Mouse (Mus musculus): ENCODE data around the gene Fmnl1. TPM values are rescaled to one million over a fixed set of nuclear protein-coding genes. Genes with fewer than 3 reads are reported as not detected.
"Not testable (repeated sequence)": the region's sequence is repeated elsewhere in the genome, so short reads cannot be mapped to it uniquely, and the experiment has no call there.

Fmnl1 gene
- polyA plus RNA-seq, 1 experiment from 2014 or later = 1.7 TPM

- WGBS = 25% methylated on average over 6 of the region's 6 CpGs
- Histone ChIP-seq H3K36me3 (peaks cover 23% of the 10 kb centered on the region; the same call in 1 of the 2 replicates), H3K4me3 (peak overlapping the region; percentile 47), H3K27ac (no peak overlapping the region), H3K4me2 (replicated peaks) (peak overlapping the region; percentile 93), H3K9me3 (peaks cover 4% of the 10 kb centered on the region; the same call in 1 of the 2 replicates), H3K4me1 (peaks cover 10% of the 10 kb centered on the region), H3K27me3 (replicated peaks) (peaks cover 9% of the 10 kb centered on the region), H3K9ac (peak overlapping the region; percentile 52)
- ATAC-seq (ENCODE audit: low FRiP score, low read depth) = peak; percentile 37; the same call in 1 of the 2 replicates
Measured at GRCm38 (mm10) chr11:103218517-103218901, 47.6 kb downstream of the Fmnl1 start.

- Histone ChIP-seq H3K4me1 (peaks cover 10% of the 10 kb centered on the region), H3K36me3 (peaks cover 30% of the 10 kb centered on the region), H3K27me3 (replicated peaks) (peaks cover 9% of the 10 kb centered on the region), H3K9ac (no peak overlapping the region), H3K4me2 (replicated peaks) (no peak overlapping the region), H3K9me3 (no peaks in the 10 kb centered on the region), H3K27ac (no peak overlapping the region), H3K4me3 (no peak overlapping the region)
- no peak for ATAC-seq (ENCODE audit: low FRiP score, low read depth)
- 93% methylated on average over 5 of the region's 5 CpGs for WGBS
Measured at GRCm38 (mm10) chr11:103219259-103219658, 48.4 kb downstream of the Fmnl1 start.

- H3K4me1 ChIP-seq = peaks cover 10% of the 10 kb centered on the region
- H3K27me3 ChIP-seq (replicated peaks) = peaks cover 9% of the 10 kb centered on the region
- no peak for ATAC-seq (ENCODE audit: low FRiP score, low read depth)
- no peak overlapping the region for H3K9ac ChIP-seq
- H3K4me3 ChIP-seq = no peak overlapping the region
- H3K4me2 ChIP-seq (replicated peaks) = no peak overlapping the region
- no peaks in the 10 kb centered on the region for H3K9me3 ChIP-seq
- H3K27ac ChIP-seq = no peak overlapping the region
- peaks cover 37% of the 10 kb centered on the region for H3K36me3 ChIP-seq
- WGBS = 88% methylated on average over 4 of the region's 4 CpGs
Measured at GRCm38 (mm10) chr11:103219995-103220394, 49.1 kb downstream of the Fmnl1 start.

GRCm38 (mm10) chr11:103221437-103221836 lies 50.5 kb downstream of the Fmnl1 start:
- Histone ChIP-seq H3K4me2 (replicated peaks) (no peak overlapping the region), H3K4me1 (peaks cover 10% of the 10 kb centered on the region), H3K36me3 (peaks cover 50% of the 10 kb centered on the region), H3K27ac (no peak overlapping the region), H3K9me3 (no peaks in the 10 kb centered on the region), H3K4me3 (no peak overlapping the region), H3K9ac (no peak overlapping the region), H3K27me3 (replicated peaks) (peaks cover 7% of the 10 kb centered on the region)
- 91% methylated on average over 6 of the region's 6 CpGs for whole genome bisulfite sequencing
- ATAC-seq (ENCODE audit: low FRiP score, low read depth) = no peak

- WGBS = 90% methylated on average over 4 of the region's 4 CpGs
Measured at GRCm38 (mm10) chr11:103222718-103223117, 51.8 kb downstream of the Fmnl1 start.

GRCm38 (mm10) chr11:103223444-103223843 lies 52.5 kb downstream of the Fmnl1 start:
- Histone ChIP-seq H3K27ac (no peak overlapping the region), H3K4me3 (no peak overlapping the region), H3K27me3 (replicated peaks) (no peaks in the 10 kb centered on the region), H3K9me3 (no peaks in the 10 kb centered on the region), H3K36me3 (peaks cover 65% of the 10 kb centered on the region), H3K9ac (no peak overlapping the region), H3K4me1 (peaks cover 3% of the 10 kb centered on the region), H3K4me2 (replicated peaks) (no peak overlapping the region)
- ATAC-seq (ENCODE audit: low FRiP score, low read depth) = no peak
- WGBS = 91% methylated on average over 10 of the region's 10 CpGs

More at GRCm38 (mm10) chr11:103222718-103223117, 51.8 kb downstream of the Fmnl1 start:
- H3K4me2 ChIP-seq (replicated peaks); H3K4me1 ChIP-seq; H3K4me3 ChIP-seq; H3K9me3 ChIP-seq; H3K27ac ChIP-seq; H3K27me3 ChIP-seq (replicated peaks); H3K9ac ChIP-seq; ATAC-seq (ENCODE audit: low FRiP score, low read depth): not testable (repeated sequence)
- peaks cover 63% of the 10 kb centered on the region for H3K36me3 ChIP-seq

GRCm38 (mm10) chr11:103223951-103224456 lies 53.1 kb downstream of the Fmnl1 start:
- no peak for ATAC-seq (ENCODE audit: low FRiP score, low read depth)
- Histone ChIP-seq H3K36me3 (peaks cover 67% of the 10 kb centered on the region), H3K27ac (no peak overlapping the region), H3K9ac (no peak overlapping the region), H3K4me3 (no peak overlapping the region), H3K9me3 (no peaks in the 10 kb centered on the region), H3K4me1 (no peaks in the 10 kb centered on the region), H3K27me3 (replicated peaks) (no peaks in the 10 kb centered on the region), H3K4me2 (replicated peaks) (no peak overlapping the region)
- WGBS = 67% methylated on average over 18 of the region's 18 CpGs

GRCm38 (mm10) chr11:103229608-103230007 lies 58.7 kb downstream of the Fmnl1 start:
- H3K36me3 ChIP-seq = peaks cover 55% of the 10 kb centered on the region
- WGBS = 94% methylated on average over 2 of the region's 2 CpGs

GRCm38 (mm10) chr11:103230626-103231025 lies 59.7 kb downstream of the Fmnl1 start:
- 92% methylated on average over 19 of the region's 19 CpGs for WGBS
- Histone ChIP-seq H3K27me3 (replicated peaks) (no peaks in the 10 kb centered on the region), H3K4me3 (no peak overlapping the region), H3K4me1 (no peaks in the 10 kb centered on the region), H3K27ac (no peak overlapping the region), H3K9me3 (no peaks in the 10 kb centered on the region), H3K9ac (no peak overlapping the region), H3K4me2 (replicated peaks) (no peak overlapping the region), H3K36me3 (peaks cover 45% of the 10 kb centered on the region)
- ATAC-seq (ENCODE audit: low FRiP score, low read depth) = no peak

More at GRCm38 (mm10) chr11:103229608-103230007, 58.7 kb downstream of the Fmnl1 start:
- Histone ChIP-seq H3K4me2 (replicated peaks) (no peak overlapping the region), H3K4me1 (no peaks in the 10 kb centered on the region), H3K4me3 (no peak overlapping the region), H3K27ac (no peak overlapping the region), H3K9me3 (no peaks in the 10 kb centered on the region), H3K27me3 (replicated peaks) (no peaks in the 10 kb centered on the region), H3K9ac (no peak overlapping the region)
- ATAC-seq (ENCODE audit: low FRiP score, low read depth) = no peak

GRCm38 (mm10) chr11:103231367-103231766 lies 60.5 kb downstream of the Fmnl1 start:
- Histone ChIP-seq H3K4me3 (no peak overlapping the region), H3K4me2 (replicated peaks) (no peak overlapping the region), H3K9ac (no peak overlapping the region), H3K27ac (no peak overlapping the region), H3K36me3 (peaks cover 40% of the 10 kb centered on the region), H3K4me1 (no peaks in the 10 kb centered on the region), H3K27me3 (replicated peaks) (no peaks in the 10 kb centered on the region), H3K9me3 (no peaks in the 10 kb centered on the region)
- ATAC-seq (ENCODE audit: low FRiP score, low read depth) = no peak
- 94% methylated on average over 7 of the region's 7 CpGs for WGBS

GRCm38 (mm10) chr11:103232966-103233365 lies 62.1 kb downstream of the Fmnl1 start:
- Histone ChIP-seq H3K9ac (no peak overlapping the region), H3K4me3 (no peak overlapping the region), H3K9me3 (no peaks in the 10 kb centered on the region), H3K27ac (no peak overlapping the region), H3K4me1 (no peaks in the 10 kb centered on the region), H3K36me3 (peaks cover 38% of the 10 kb centered on the region), H3K4me2 (replicated peaks) (no peak overlapping the region), H3K27me3 (replicated peaks) (no peaks in the 10 kb centered on the region)
- 29% methylated on average over 7 of the region's 7 CpGs for WGBS
- no peak for ATAC-seq (ENCODE audit: low FRiP score, low read depth)

- no peak overlapping the region for H3K4me2 ChIP-seq (replicated peaks)
- no peaks in the 10 kb centered on the region for H3K27me3 ChIP-seq (replicated peaks)
- no peaks in the 10 kb centered on the region for H3K9me3 ChIP-seq
- 83% methylated on average over 1 of the region's 1 CpGs for WGBS
- no peak for ATAC-seq (ENCODE audit: low FRiP score, low read depth)
- H3K4me1 ChIP-seq = no peaks in the 10 kb centered on the region
- H3K27ac ChIP-seq = no peak overlapping the region
- H3K9ac ChIP-seq = no peak overlapping the region
- H3K36me3 ChIP-seq = peaks cover 47% of the 10 kb centered on the region
- H3K4me3 ChIP-seq = no peak overlapping the region
Measured at GRCm38 (mm10) chr11:103234447-103234846, 63.5 kb downstream of the Fmnl1 start.

GRCm38 (mm10) chr11:103235702-103236101 lies 64.8 kb downstream of the Fmnl1 start:
- peaks cover 46% of the 10 kb centered on the region for H3K36me3 ChIP-seq
- no peaks in the 10 kb centered on the region for H3K4me1 ChIP-seq
- WGBS = 70% methylated on average over 11 of the region's 11 CpGs
- H3K9ac ChIP-seq = no peak overlapping the region
- H3K27me3 ChIP-seq (replicated peaks) = no peaks in the 10 kb centered on the region
- H3K4me3 ChIP-seq = no peak overlapping the region
- no peak overlapping the region for H3K27ac ChIP-seq
- H3K9me3 ChIP-seq = no peaks in the 10 kb centered on the region
- ATAC-seq (ENCODE audit: low FRiP score, low read depth) = no peak
- no peak overlapping the region for H3K4me2 ChIP-seq (replicated peaks)
